Mouse (Mus musculus) stomach, postnatal 0 days (tissue): Measurements from ENCODE around the gene Stag1.

Experiments used
- CTCF ChIP-seq: IDR thresholded peaks from 2 replicates; pipeline ENCODE4 v1.5.1; 2016; ENCODE audit warnings: antibody characterized with exemption, low read depth, mild to moderate bottlenecking, moderate library complexity
- EP300 ChIP-seq: optimal IDR thresholded peaks from 2 replicates; pipeline ENCODE3; 2016; ENCODE audit warnings: antibody characterized with exemption

DNA sequence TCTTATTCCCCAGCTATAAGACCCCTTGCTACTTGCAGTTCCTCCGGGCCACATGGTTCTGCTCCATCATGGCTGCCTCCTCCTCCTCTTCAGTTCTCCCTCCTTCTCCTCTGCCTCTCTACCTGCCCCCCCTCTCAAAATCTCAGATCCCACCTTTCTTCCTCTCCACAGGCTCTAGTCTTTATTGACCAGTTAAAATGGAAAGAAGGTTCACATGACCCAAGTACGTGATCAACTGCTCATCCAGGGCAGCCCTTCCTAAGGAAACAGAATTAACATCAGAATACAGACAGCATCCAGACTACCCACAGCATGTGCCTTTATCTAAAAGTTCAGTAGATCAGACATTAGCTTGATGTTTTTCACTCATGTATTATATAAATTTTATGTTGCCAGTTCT lies 371.9 kb downstream of the Stag1 start:
- no peak for TF ChIP-seq CTCF
- no peak for TF ChIP-seq EP300
